Mouse (Mus musculus): Measurements from ENCODE around the gene Gucy2c. TPM values are rescaled to one million over a fixed set of nuclear protein-coding genes. Genes with fewer than 3 reads are reported as not detected.

Gucy2c gene
- polyA plus RNA-seq, 1 experiment from 2014 or later = 0.15 TPM

DNA sequence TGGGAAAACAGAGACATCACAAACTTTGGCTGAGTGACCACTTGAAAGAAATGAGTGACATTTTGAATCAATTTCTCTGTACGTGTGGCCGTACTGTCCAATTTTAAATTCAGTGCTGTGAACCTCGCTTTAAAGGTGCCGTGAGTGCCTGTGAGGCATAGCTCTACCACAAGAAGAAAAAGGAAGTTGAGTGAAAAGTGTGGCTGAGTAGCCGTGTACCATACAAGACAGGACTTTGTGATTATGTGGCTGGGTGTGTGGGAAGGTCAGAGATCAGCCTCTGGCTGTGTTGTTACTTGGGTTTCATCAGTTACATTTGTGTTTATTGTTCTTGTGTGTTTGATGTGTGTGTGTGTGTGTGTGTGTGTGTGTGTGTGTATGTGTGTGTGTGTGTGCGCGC lies 59.0 kb downstream of the Gucy2c start:
- WGBS = 90% methylated on average over 7 of the region's 7 CpGs
- no peaks in the 10 kb centered on the region for H3K36me3 ChIP-seq (ENCODE audit: control insufficient read depth, insufficient read depth)
- H3K27ac ChIP-seq (ENCODE audit: low read length) = no peak overlapping the region
- H3K4me3 ChIP-seq (replicated peaks; ENCODE audit: low read length) = no peak overlapping the region
- no peaks in the 10 kb centered on the region for H3K4me1 ChIP-seq (replicated peaks; ENCODE audit: control insufficient read depth, insufficient read depth, low read length)
- no peak overlapping the region for H3K9ac ChIP-seq (replicated peaks; ENCODE audit: low read depth, low read length)
- no peak overlapping the region for H3K4me2 ChIP-seq (ENCODE audit: low read length)
- H3K27me3 ChIP-seq (replicated peaks; ENCODE audit: control insufficient read depth, insufficient read depth, low read length) = no peaks in the 10 kb centered on the region
- ATAC-seq = no peak
- no peaks in the 10 kb centered on the region for H3K9me3 ChIP-seq (ENCODE audit: control insufficient read depth, low read length)

DNA sequence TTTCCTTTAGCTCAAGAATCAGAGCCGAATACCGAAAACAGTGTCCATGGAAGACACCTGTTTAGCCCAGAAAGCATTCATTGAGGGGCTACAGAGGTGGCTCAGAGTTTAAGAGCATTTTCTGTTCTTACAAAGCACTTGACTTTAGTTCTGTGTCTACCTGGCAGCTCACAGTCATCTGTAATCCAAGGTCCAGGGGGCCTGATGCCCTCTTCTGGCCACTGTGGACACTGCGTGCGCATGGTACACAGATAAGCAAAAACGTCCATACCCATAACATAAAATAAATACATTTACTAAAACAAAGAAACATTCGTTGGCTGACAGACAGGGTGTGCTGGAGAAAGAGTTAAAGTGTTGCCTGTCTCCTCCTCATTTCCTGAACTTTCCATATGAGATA lies 59.6 kb downstream of the Gucy2c start:
- Histone ChIP-seq H3K4me1 (replicated peaks; ENCODE audit: control insufficient read depth, insufficient read depth, low read length) (no peaks in the 10 kb centered on the region), H3K27ac (ENCODE audit: low read length) (no peak overlapping the region), H3K9me3 (ENCODE audit: control insufficient read depth, low read length) (no peaks in the 10 kb centered on the region), H3K4me3 (replicated peaks; ENCODE audit: low read length) (no peak overlapping the region), H3K36me3 (ENCODE audit: control insufficient read depth, insufficient read depth) (no peaks in the 10 kb centered on the region), H3K27me3 (replicated peaks; ENCODE audit: control insufficient read depth, insufficient read depth, low read length) (no peaks in the 10 kb centered on the region), H3K4me2 (ENCODE audit: low read length) (no peak overlapping the region), H3K9ac (replicated peaks; ENCODE audit: low read depth, low read length) (no peak overlapping the region)
- ATAC-seq = no peak
- WGBS = 55% methylated on average over 6 of the region's 6 CpGs

DNA sequence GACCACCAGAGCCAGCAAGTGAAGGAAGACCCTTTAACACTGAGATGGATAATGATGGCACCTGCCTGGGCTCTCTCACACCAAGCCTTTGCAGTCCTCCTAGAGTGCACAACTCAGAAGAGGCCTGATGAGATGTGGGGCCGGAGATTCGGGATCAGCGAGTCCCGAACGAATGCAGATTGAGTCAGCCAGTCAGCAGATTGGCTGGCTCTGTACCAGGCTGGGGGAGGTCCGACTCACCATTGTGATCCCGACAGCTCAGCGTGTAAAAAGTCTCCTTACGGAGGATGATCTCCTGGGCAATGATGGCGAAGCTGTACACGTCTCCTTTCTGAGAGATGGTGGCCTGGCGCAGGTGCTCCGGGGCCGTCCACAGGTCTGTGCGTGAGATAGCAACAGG lies 61.1 kb downstream of the Gucy2c start:
- H3K9ac ChIP-seq (replicated peaks; ENCODE audit: low read depth, low read length) = no peak overlapping the region
- no peak for ATAC-seq
- no peaks in the 10 kb centered on the region for H3K27me3 ChIP-seq (replicated peaks; ENCODE audit: control insufficient read depth, insufficient read depth, low read length)
- H3K36me3 ChIP-seq (ENCODE audit: control insufficient read depth, insufficient read depth) = no peaks in the 10 kb centered on the region
- no peaks in the 10 kb centered on the region for H3K9me3 ChIP-seq (ENCODE audit: control insufficient read depth, low read length)
- WGBS = 79% methylated on average over 15 of the region's 15 CpGs
- no peak overlapping the region for H3K27ac ChIP-seq (ENCODE audit: low read length)
- no peaks in the 10 kb centered on the region for H3K4me1 ChIP-seq (replicated peaks; ENCODE audit: control insufficient read depth, insufficient read depth, low read length)
- no peak overlapping the region for H3K4me3 ChIP-seq (replicated peaks; ENCODE audit: low read length)
- no peak overlapping the region for H3K4me2 ChIP-seq (ENCODE audit: low read length)

- Histone ChIP-seq H3K27ac (ENCODE audit: low read length) (no peak overlapping the region), H3K9me3 (ENCODE audit: control insufficient read depth, low read length) (no peaks in the 10 kb centered on the region), H3K36me3 (ENCODE audit: control insufficient read depth, insufficient read depth) (no peaks in the 10 kb centered on the region), H3K4me1 (replicated peaks; ENCODE audit: control insufficient read depth, insufficient read depth, low read length) (no peaks in the 10 kb centered on the region), H3K4me3 (replicated peaks; ENCODE audit: low read length) (no peak overlapping the region), H3K9ac (replicated peaks; ENCODE audit: low read depth, low read length) (no peak overlapping the region), H3K27me3 (replicated peaks; ENCODE audit: control insufficient read depth, insufficient read depth, low read length) (no peaks in the 10 kb centered on the region), H3K4me2 (ENCODE audit: low read length) (no peak overlapping the region)
- 85% methylated on average over 10 of the region's 11 CpGs for WGBS
- ATAC-seq = no peak
Measured at GRCm38 (mm10) chr6:136715881-136716431, 65.6 kb downstream of the Gucy2c start.

GRCm38 (mm10) chr6:136714097-136714496 lies 67.5 kb downstream of the Gucy2c start:
- ATAC-seq = no peak
- Histone ChIP-seq H3K9ac (replicated peaks; ENCODE audit: low read depth, low read length) (no peak overlapping the region), H3K4me3 (replicated peaks; ENCODE audit: low read length) (no peak overlapping the region), H3K4me2 (ENCODE audit: low read length) (no peak overlapping the region), H3K9me3 (ENCODE audit: control insufficient read depth, low read length) (no peaks in the 10 kb centered on the region), H3K4me1 (replicated peaks; ENCODE audit: control insufficient read depth, insufficient read depth, low read length) (no peaks in the 10 kb centered on the region), H3K36me3 (ENCODE audit: control insufficient read depth, insufficient read depth) (no peaks in the 10 kb centered on the region), H3K27me3 (replicated peaks; ENCODE audit: control insufficient read depth, insufficient read depth, low read length) (no peaks in the 10 kb centered on the region), H3K27ac (ENCODE audit: low read length) (no peak overlapping the region)
- 84% methylated on average over 3 of the region's 3 CpGs for WGBS

- Histone ChIP-seq H3K36me3 (ENCODE audit: control insufficient read depth, insufficient read depth) (no peaks in the 10 kb centered on the region), H3K4me2 (ENCODE audit: low read length) (no peak overlapping the region), H3K27ac (ENCODE audit: low read length) (no peak overlapping the region), H3K4me3 (replicated peaks; ENCODE audit: low read length) (no peak overlapping the region), H3K9ac (replicated peaks; ENCODE audit: low read depth, low read length) (no peak overlapping the region), H3K9me3 (ENCODE audit: control insufficient read depth, low read length) (no peaks in the 10 kb centered on the region), H3K4me1 (replicated peaks; ENCODE audit: control insufficient read depth, insufficient read depth, low read length) (no peaks in the 10 kb centered on the region), H3K27me3 (replicated peaks; ENCODE audit: control insufficient read depth, insufficient read depth, low read length) (no peaks in the 10 kb centered on the region)
- 89% methylated on average over 5 of the region's 5 CpGs for WGBS
- no peak for ATAC-seq
Measured at GRCm38 (mm10) chr6:136710408-136710807, 71.2 kb downstream of the Gucy2c start.

DNA sequence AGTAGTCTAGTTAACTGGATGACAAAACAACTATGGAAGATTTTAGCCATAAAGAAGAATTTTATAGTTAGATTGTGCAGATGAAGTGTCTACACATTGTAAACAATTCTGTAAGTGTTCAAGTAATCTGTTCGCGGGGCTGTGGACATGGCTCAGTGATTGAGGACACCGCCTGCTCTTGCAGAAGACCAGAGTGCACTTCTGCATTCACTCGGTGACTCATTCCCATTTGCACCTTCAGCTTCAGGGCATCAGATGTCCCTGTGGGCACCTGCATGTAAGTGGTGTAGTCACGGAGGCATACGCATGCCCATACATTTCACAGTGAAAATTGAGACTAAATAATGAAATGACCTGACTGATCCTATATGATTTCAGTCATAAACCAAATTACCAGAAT lies 73.0 kb downstream of the Gucy2c start:
- Histone ChIP-seq H3K4me3 (replicated peaks; ENCODE audit: low read length) (no peak overlapping the region), H3K36me3 (ENCODE audit: control insufficient read depth, insufficient read depth) (no peaks in the 10 kb centered on the region), H3K27ac (ENCODE audit: low read length) (no peak overlapping the region), H3K4me1 (replicated peaks; ENCODE audit: control insufficient read depth, insufficient read depth, low read length) (no peaks in the 10 kb centered on the region), H3K27me3 (replicated peaks; ENCODE audit: control insufficient read depth, insufficient read depth, low read length) (no peaks in the 10 kb centered on the region), H3K9me3 (ENCODE audit: control insufficient read depth, low read length) (no peaks in the 10 kb centered on the region), H3K4me2 (ENCODE audit: low read length) (no peak overlapping the region), H3K9ac (replicated peaks; ENCODE audit: low read depth, low read length) (no peak overlapping the region)
- ATAC-seq = no peak
- WGBS = 96% methylated on average over 6 of the region's 6 CpGs

DNA sequence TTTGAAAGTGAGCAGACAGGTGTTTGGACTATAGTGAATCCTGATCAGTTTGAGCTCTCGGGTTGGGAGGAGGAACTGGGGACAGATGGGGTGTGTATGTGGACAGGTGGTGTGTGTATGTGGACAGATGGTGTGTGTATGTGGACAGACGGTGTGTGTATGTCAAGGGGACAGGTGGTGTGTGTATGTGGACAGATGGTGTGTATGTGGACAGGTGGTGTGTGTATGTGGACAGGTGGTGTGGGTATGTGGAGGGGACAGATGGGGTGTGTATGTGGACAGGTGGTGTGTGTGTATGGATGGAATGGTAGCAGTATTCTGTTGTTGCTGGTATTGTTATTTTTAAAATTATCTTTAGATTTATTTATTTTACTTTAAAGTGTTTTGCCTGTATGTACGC lies 79.7 kb downstream of the Gucy2c start:
- H3K4me3 ChIP-seq (replicated peaks; ENCODE audit: low read length) = no peak overlapping the region
- H3K4me2 ChIP-seq (ENCODE audit: low read length) = no peak overlapping the region
- H3K9me3 ChIP-seq (ENCODE audit: control insufficient read depth, low read length) = no peaks in the 10 kb centered on the region
- WGBS = 94% methylated on average over 3 of the region's 3 CpGs
- no peak overlapping the region for H3K27ac ChIP-seq (ENCODE audit: low read length)
- ATAC-seq = no peak
- no peak overlapping the region for H3K9ac ChIP-seq (replicated peaks; ENCODE audit: low read depth, low read length)
- H3K4me1 ChIP-seq (replicated peaks; ENCODE audit: control insufficient read depth, insufficient read depth, low read length) = no peaks in the 10 kb centered on the region
- H3K27me3 ChIP-seq (replicated peaks; ENCODE audit: control insufficient read depth, insufficient read depth, low read length) = no peaks in the 10 kb centered on the region
- no peaks in the 10 kb centered on the region for H3K36me3 ChIP-seq (ENCODE audit: control insufficient read depth, insufficient read depth)

GRCm38 (mm10) chr6:136701185-136701584 lies 80.4 kb downstream of the Gucy2c start:
- H3K9ac ChIP-seq (replicated peaks; ENCODE audit: low read depth, low read length) = no peak overlapping the region
- 93% methylated on average over 5 of the region's 5 CpGs for WGBS
- no peaks in the 10 kb centered on the region for H3K9me3 ChIP-seq (ENCODE audit: control insufficient read depth, low read length)
- no peaks in the 10 kb centered on the region for H3K36me3 ChIP-seq (ENCODE audit: control insufficient read depth, insufficient read depth)
- H3K4me1 ChIP-seq (replicated peaks; ENCODE audit: control insufficient read depth, insufficient read depth, low read length) = no peaks in the 10 kb centered on the region
- no peak overlapping the region for H3K4me2 ChIP-seq (ENCODE audit: low read length)
- no peak for ATAC-seq
- H3K27ac ChIP-seq (ENCODE audit: low read length) = no peak overlapping the region
- H3K4me3 ChIP-seq (replicated peaks; ENCODE audit: low read length) = no peak overlapping the region
- H3K27me3 ChIP-seq (replicated peaks; ENCODE audit: control insufficient read depth, insufficient read depth, low read length) = no peaks in the 10 kb centered on the region

DNA sequence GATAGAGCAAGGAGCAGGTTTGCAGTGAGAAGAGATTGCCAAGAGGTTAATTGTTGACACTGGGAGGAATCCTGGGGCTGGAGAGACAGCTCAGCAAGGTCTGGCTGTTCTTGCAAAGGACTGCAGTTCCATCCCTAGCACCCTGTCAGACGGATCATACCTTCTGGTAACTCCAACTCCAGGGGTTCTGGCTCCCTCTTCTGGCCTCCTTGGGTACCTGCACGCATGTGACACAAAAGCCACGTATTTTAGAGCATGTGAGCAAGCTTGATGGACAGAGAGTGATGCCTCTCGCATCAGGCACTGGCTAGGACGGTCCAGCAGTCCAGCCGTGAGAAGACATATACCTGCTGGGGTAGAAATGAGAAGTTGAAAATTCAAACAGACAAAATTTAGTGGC lies 90.3 kb downstream of the Gucy2c start:
- WGBS = 89% methylated on average over 6 of the region's 6 CpGs
- H3K9ac ChIP-seq (replicated peaks; ENCODE audit: low read depth, low read length) = no peak overlapping the region
- H3K27ac ChIP-seq (ENCODE audit: low read length) = no peak overlapping the region
- no peaks in the 10 kb centered on the region for H3K36me3 ChIP-seq (ENCODE audit: control insufficient read depth, insufficient read depth)
- H3K9me3 ChIP-seq (ENCODE audit: control insufficient read depth, low read length) = no peaks in the 10 kb centered on the region
- H3K4me3 ChIP-seq (replicated peaks; ENCODE audit: low read length) = no peak overlapping the region
- no peak overlapping the region for H3K4me2 ChIP-seq (ENCODE audit: low read length)
- H3K27me3 ChIP-seq (replicated peaks; ENCODE audit: control insufficient read depth, insufficient read depth, low read length) = no peaks in the 10 kb centered on the region
- no peaks in the 10 kb centered on the region for H3K4me1 ChIP-seq (replicated peaks; ENCODE audit: control insufficient read depth, insufficient read depth, low read length)
- no peak for ATAC-seq

All from forebrain, embryonic 16.5 days (tissue).